Mouse (Mus musculus) left cerebral cortex, postnatal 25 days (tissue): ENCODE measurements at regions not wholly inside any gene's neighbourhood (a gene's known extent, or its start where the extent isn't known, plus 50 kb on each side); places are given as distances from the start of the nearest gene placed in this dataset.

Experiments used
- DNase-seq, 2 experiments: peaks; one replicate each; pipeline ENCODE4 v3.0.0; 2022; ENCODE audit warnings: low spot score in 2 of 2, mixed read lengths in 1 of 2
- intact Hi-C: fragments of 180-260 bp; cut with DNase I; formaldehyde crosslinking; loops from one replicate; pipeline ENCODE4 v1.15.1; 2025

GRCm38 (mm10) chr10:24487915-24488314 lies 107.3 kb upstream of the Ccn2 start:
- no peak for DNase-seq
- intact Hi-C loops: no loop called here

- no peak for DNase-seq
- intact Hi-C loops: no loop called here
Observed at GRCm38 (mm10) chr10:24490432-24490831, 104.8 kb upstream of the Ccn2 start.

GRCm38 (mm10) chr10:24491848-24492247 lies 103.4 kb upstream of the Ccn2 start:
- intact Hi-C loops: no loop called here
- DNase-seq: no peak

- no peak for DNase-seq
- intact Hi-C loops: no loop called here
Observed at GRCm38 (mm10) chr10:24493392-24493791, 101.8 kb upstream of the Ccn2 start.

GRCm38 (mm10) chr10:24493936-24494335 lies 101.3 kb upstream of the Ccn2 start:
- no peak for DNase-seq
- intact Hi-C loops: no loop called here

GRCm38 (mm10) chr10:24519795-24520512 lies 75.3 kb upstream of the Ccn2 start:
- no peak for DNase-seq
- intact Hi-C loops: no loop called here

GRCm38 (mm10) chr10:24520515-24520914 lies 74.7 kb upstream of the Ccn2 start:
- intact Hi-C loops: no loop called here
- no peak for DNase-seq

GRCm38 (mm10) chr10:24532776-24533175 lies 62.5 kb upstream of the Ccn2 start:
- intact Hi-C loops: no loop called here
- DNase-seq: no peak

- no peak for DNase-seq
- intact Hi-C loops: no loop called here
Observed at GRCm38 (mm10) chr10:24534901-24535300, 60.3 kb upstream of the Ccn2 start.

- no peak for DNase-seq
- intact Hi-C loops: no loop called here
Observed at GRCm38 (mm10) chr10:24535461-24535860, 59.8 kb upstream of the Ccn2 start.

- intact Hi-C loops: no loop called here
- no peak for DNase-seq
Observed at GRCm38 (mm10) chr10:24541990-24542389, 53.3 kb upstream of the Ccn2 start.
